Mouse (Mus musculus) olfactory bulb, adult 2 months (tissue): ENCODE results near the gene Myo5a.

Experiments used
- CTCF ChIP-seq: fragments of 200-500 bp; IDR thresholded peaks from 2 replicates; pipeline ENCODE4 v1.5.1; 2012; ENCODE audit warnings: low read depth, mild to moderate bottlenecking, low read length, moderate library complexity; ENCODE audit not compliant: insufficient read depth
- POLR2A ChIP-seq: fragments of 200-500 bp; IDR thresholded peaks from 2 replicates; pipeline ENCODE4 v1.6.1; 2012; ENCODE audit warnings: mild to moderate bottlenecking, low read depth, low read length, moderate library complexity; ENCODE audit not compliant: insufficient read depth

DNA sequence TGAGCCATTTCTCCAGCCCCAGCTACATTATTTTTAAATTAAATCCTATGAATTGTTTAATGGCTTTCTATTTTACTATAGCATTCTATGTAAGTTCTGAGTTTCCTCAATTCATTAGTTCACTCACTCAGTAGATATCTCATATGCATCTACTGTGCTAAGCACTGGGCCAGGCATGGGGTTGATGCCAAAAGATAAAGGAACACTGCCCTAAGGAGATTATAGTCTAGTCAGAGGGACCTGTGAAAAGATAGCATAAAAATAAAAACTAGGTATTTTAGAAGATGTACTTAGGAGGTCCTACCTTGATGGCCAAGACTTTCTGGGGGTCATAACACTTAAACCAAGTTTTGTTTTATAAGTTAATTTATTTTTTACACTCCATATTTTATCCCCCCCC is 31.3 kb downstream of the Myo5a start:
- TF ChIP-seq CTCF: no peak
- TF ChIP-seq POLR2A: no peak
